Mouse (Mus musculus) left cerebral cortex, postnatal 10 days (tissue): ENCODE data around the gene Rnf128. TPM values are rescaled to one million over a fixed set of nuclear protein-coding genes. Genes with fewer than 3 reads are reported as not detected.
"Not testable (repeated sequence)": the region's sequence is repeated elsewhere in the genome, so short reads cannot be mapped to it uniquely, and the experiment has no call there.

Experiments
- DNase-seq, 2 experiments: peaks; one replicate each; pipeline ENCODE4 v3.0.0; 2021 to 2022; ENCODE audit warnings: low spot score in 2 of 2, mixed read lengths in 1 of 2; ENCODE audit errors: extremely low spot score in 1 of 2
- intact Hi-C: fragments of 180-260 bp; cut with DNase I; formaldehyde crosslinking; loops from one replicate; pipeline ENCODE4 v1.15.1; 2025
- total RNA-seq, 2 experiments: library from RNA; stranded (reverse); gene quantifications; 2 replicates each; pipeline ENCODE4 v1.2.3; 2021

The Rnf128 gene
- total RNA-seq = 1 to 10 TPM; 8.8 to 9.2 TPM

GRCm38 (mm10) chrX:139562925-139563461, at the start of gene Rnf128:
Gene Rnf128 (plus strand): TSS chrX:139563316.
- DNase-seq = no peak
- intact Hi-C loops = no loop called here

GRCm38 (mm10) chrX:139516156-139516555, 47.0 kb upstream of the Rnf128 start:
- intact Hi-C loops = no loop called here
- DNase-seq = no peak

DNA sequence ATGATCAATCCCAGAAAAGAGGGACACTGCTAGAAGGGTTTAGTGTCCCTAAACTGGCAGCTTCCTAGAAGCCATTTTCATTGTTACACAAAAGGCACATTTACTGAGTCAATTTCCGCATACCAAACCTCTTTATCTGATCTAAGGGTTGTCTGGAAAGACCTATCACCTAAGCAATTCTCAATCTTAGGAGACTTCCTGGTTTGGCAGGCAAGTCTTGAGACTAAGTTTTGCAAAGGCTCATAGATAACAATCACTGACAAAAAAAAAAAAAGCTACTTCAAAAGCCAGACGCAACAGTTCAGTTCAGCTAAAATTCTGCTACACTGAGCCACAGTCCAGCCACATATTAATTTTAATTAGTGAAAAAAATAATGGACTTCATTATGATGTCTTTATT, 43.9 kb upstream of the Rnf128 start:
- DNase-seq = no peak
- intact Hi-C loops = no loop called here

DNA sequence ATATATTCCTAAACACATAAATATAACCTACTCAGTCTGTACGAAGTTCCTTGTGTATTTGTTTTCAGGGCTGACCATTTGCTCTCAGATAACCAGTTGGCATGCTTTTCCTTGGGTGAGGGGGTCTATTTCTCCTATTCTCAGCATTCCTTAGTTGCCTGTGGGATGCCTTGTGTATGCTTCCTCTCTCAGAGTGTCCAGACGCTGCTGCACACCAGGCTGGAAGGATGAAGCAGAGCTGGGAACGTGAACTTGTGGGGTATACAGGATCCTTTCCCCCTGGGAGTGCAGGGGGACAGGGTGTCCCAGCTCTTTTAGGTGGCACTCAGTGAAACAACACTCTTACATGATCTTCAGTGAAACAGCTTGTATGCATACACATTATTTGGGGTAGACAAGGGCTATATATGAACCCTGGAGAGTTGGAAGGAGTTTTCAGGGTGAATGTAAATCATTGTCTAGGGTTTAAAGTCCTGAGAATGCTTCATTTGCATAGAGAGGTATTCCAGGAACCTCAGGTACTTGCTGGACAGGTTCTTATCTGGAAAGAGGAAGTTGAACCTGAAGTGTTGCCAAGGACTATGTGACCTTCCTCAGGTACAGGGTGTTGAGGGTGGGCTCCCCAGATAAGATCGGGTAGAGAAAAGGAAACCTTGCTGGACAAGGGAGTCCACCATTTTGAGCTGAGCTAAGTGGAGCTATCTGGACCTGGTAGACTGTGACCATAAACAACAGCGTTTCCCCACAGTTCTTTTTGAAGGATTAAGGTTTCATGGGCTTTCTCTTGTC, 38.6 kb upstream of the Rnf128 start:
- intact Hi-C loops = no loop called here
- DNase-seq = no peak

GRCm38 (mm10) chrX:139525724-139526123, 37.4 kb upstream of the Rnf128 start:
- intact Hi-C loops = no loop called here
- DNase-seq = no peak

- DNase-seq = no peak
- intact Hi-C loops = no loop called here
Observed at GRCm38 (mm10) chrX:139526984-139527383, 36.1 kb upstream of the Rnf128 start.

GRCm38 (mm10) chrX:139529678-139530077, 33.4 kb upstream of the Rnf128 start:
- DNase-seq = no peak
- intact Hi-C loops = no loop called here

GRCm38 (mm10) chrX:139532293-139532692, 30.8 kb upstream of the Rnf128 start:
- intact Hi-C loops = no loop called here
- no peak for DNase-seq

DNA sequence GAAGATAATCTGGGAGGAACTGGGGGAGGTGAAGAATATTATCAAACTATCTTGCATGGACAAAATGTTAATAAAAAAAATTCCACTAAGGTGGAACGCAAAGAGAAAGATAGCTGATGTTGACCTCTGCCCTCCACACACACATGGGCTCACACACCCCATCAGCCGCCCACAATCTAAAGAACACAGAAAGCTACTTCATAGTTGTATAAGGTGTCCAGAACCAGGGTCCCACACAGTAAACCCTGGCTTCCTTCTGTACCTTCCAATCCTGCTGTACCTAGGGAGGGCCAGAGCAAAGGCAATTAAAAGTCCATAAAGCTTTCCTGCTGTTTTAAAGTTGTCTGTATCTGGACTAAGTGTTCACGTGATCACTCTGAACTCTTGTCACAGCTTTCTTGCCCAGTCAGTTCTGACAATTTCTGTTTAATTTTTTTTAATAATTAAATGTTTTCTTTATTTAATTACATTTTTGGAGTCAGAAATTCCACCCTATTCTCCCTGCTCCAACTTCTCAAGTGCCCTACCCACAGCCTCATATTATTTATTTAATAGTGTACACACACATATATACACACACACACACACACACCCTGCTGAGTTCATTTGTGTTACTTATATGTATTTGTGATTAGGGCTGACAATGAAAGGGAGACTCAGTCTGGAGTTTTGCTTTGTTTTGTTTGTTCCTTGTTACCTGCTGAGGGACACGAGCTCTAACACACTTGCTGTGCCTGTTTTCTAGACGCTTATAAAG, 25.3 kb upstream of the Rnf128 start:
- DNase-seq = no peak
- intact Hi-C loops = no loop called here

- DNase-seq = no peak
- intact Hi-C loops = no loop called here
Observed at GRCm38 (mm10) chrX:139543726-139544125, 19.4 kb upstream of the Rnf128 start.

GRCm38 (mm10) chrX:139550456-139550855, 12.7 kb upstream of the Rnf128 start:
- intact Hi-C loops = no loop called here
- no peak for DNase-seq

- intact Hi-C loops = no loop called here
- no peak for DNase-seq
Observed at GRCm38 (mm10) chrX:139552090-139552489, 11.0 kb upstream of the Rnf128 start.

GRCm38 (mm10) chrX:139562255-139562924, 726 bp upstream of the Rnf128 start:
- intact Hi-C loops = no loop called here
- DNase-seq = no peak

DNA sequence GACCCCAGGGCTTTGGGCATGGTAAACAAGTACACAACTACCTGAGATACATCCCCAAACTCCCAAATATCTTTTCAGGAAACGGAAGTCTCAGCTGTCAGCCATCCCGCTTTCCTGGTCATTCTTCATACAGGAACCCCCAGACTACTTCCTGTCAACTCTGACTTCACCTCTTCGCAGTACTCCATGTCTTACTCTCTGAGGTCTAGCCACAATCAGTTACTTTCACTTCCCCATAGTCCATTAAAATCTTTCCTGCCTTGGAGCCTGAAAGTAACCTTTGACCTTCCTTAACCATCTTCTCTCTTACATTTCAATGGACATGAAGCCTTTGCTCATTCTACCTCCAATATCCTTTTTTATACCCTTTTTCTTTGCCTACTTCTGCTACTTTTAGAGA, 6.9 kb downstream of the Rnf128 start:
- no peak for DNase-seq
- intact Hi-C loops = no loop called here

DNA sequence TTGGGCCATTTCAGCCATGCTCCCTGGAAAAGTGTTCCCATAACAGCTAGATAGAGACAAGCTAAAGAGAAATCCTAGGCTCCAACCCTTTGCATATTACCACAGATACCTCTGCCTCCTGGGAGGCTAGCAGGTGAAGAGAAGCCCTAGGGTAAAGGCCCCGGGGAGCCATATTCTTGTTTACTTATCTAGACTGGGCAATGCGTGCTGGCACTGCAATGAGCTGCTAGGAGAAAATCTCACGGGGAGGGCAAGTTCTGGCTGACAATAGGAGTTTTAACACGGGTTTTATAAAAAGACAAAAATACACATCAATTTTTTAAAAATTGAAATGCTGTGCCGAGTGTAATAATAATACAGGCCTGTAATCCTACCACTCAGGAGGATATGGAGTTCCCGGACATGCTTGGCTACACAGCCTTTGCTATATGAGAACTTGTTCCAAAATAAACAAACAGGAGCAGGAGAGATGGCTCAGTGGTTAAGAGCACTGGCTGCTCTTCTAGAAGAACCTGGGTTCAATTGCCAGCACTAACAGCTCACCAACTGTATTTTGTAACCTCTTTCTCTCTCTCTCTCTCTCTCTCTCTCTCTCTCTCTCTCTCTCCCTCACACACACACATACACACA, 15.6 kb downstream of the Rnf128 start:
- DNase-seq = no peak
- intact Hi-C loops = no loop called here

DNA sequence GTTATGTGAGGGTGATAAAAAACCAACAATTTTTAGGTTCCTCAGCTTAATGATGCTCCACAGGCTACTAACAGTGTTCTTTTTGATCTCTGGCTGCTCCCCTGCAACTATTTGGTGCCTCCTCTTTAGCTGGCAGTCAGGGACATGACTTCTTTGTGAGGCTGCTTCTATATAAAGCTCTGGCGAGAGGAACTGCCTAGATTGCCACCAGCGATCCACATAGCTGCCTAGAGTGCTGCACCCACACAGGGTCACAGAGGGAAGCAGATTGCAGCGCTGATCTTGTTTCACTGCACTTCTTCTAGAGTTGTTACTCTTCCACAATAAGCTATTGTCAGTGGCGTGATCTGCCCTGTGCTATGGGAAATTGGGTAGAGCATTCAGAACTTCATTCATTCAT, 20.5 kb downstream of the Rnf128 start:
- intact Hi-C loops = no loop called here
- DNase-seq = no peak

- intact Hi-C loops, DNase-seq: not testable (repeated sequence)
Observed at GRCm38 (mm10) chrX:139586676-139587075, 23.6 kb downstream of the Rnf128 start.

DNA sequence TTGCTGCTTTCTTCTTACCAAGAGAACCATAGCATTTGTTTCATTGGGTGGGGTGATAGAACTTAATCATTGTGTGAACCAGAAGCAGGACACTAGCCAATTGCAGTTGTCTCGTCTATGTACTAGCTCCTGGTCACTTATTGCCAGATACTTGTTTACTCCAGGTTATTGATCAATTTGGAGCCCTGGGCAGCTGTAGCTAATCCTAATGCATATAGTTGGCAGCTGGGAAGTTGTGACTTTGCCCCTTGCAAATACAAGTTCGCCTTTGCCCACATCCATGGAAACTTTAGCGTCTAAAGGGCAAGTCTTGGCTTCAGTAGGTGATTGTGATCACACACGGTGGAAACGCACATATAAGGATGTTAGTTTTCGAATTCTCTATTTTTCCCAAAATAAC, 33.3 kb downstream of the Rnf128 start:
- no peak for DNase-seq
- intact Hi-C loops = no loop called here
